Mouse (Mus musculus) cerebellum, adult 11 months (tissue): ENCODE results near the gene Glrx.
"Not testable (repeated sequence)": the region's sequence is repeated elsewhere in the genome, so short reads cannot be mapped to it uniquely, and the experiment has no call there.

Experiments used
- DNase-seq: peaks from one replicate; pipeline ENCODE4 v3.0.0; 2022

Gene Glrx

GRCm38 (mm10) chr13:75839719-75840481 lies at the start of gene Glrx:
Glrx (plus strand) TSS chr13:75839868.
- peak; percentile 60 for DNase-seq

- DNase-seq, result no peak
Measured at GRCm38 (mm10) chr13:75790550-75791205, 49.0 kb upstream of the Glrx start.

GRCm38 (mm10) chr13:75793863-75794629 lies 45.6 kb upstream of the Glrx start:
- no peak for DNase-seq

- DNase-seq, result peak; percentile 75
Measured at GRCm38 (mm10) chr13:75797369-75798141, 42.1 kb upstream of the Glrx start.

GRCm38 (mm10) chr13:75798413-75799302 lies 41.0 kb upstream of the Glrx start:
- no peak for DNase-seq

GRCm38 (mm10) chr13:75799421-75799820 lies 40.2 kb upstream of the Glrx start:
- no peak for DNase-seq

- DNase-seq, result no peak
Measured at GRCm38 (mm10) chr13:75807969-75808368, 31.7 kb upstream of the Glrx start.

- no peak for DNase-seq
Measured at GRCm38 (mm10) chr13:75809957-75810356, 29.7 kb upstream of the Glrx start.

- no peak for DNase-seq
Measured at GRCm38 (mm10) chr13:75817183-75817582, 22.5 kb upstream of the Glrx start.

- no peak for DNase-seq
Measured at GRCm38 (mm10) chr13:75818486-75818885, 21.2 kb upstream of the Glrx start.

- DNase-seq, result no peak
Measured at GRCm38 (mm10) chr13:75818945-75819706, 20.5 kb upstream of the Glrx start.

- no peak for DNase-seq
Measured at GRCm38 (mm10) chr13:75819898-75820297, 19.8 kb upstream of the Glrx start.

- not testable (repeated sequence) for DNase-seq
Measured at GRCm38 (mm10) chr13:75822366-75822765, 17.3 kb upstream of the Glrx start.

GRCm38 (mm10) chr13:75823201-75823600 lies 16.5 kb upstream of the Glrx start:
- no peak for DNase-seq

- DNase-seq, result no peak
Measured at GRCm38 (mm10) chr13:75824611-75825319, 14.9 kb upstream of the Glrx start.

- no peak for DNase-seq
Measured at GRCm38 (mm10) chr13:75825388-75825787, 14.3 kb upstream of the Glrx start.

- DNase-seq, result no peak
Measured at GRCm38 (mm10) chr13:75830708-75831107, 9.0 kb upstream of the Glrx start.

GRCm38 (mm10) chr13:75831710-75832109 lies 8.0 kb upstream of the Glrx start:
- DNase-seq, result no peak

- no peak for DNase-seq
Measured at GRCm38 (mm10) chr13:75832697-75833096, 7.0 kb upstream of the Glrx start.

GRCm38 (mm10) chr13:75833499-75833898 lies 6.2 kb upstream of the Glrx start:
- no peak for DNase-seq
